Mouse (Mus musculus): ENCODE data around the gene Pigh.

DNA sequence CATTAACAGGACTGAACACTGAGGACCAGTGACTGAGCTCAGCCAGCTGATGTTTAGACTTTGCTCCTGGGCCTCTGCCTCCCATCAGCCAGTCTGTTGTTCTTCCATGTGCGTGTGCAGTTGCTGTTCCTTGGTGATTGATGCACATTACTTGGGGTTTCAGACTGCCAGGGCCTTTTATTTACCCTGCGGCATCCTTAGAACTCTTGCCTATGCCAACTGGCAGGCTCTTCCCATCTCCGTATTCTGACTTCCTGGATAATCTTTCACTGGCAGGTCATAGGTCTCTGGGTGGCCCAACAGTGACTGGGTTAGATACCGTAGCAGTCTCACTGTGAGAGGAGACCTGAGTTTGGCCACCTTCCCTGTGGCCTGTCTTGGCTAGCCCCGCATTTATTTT lies 21.9 kb downstream of the Pigh start:
- TF ChIP-seq CTCF (IDR thresholded peaks at IDR 0.05; ENCODE audit: low read depth, low read length) = no peak
- TF ChIP-seq POLR2A (IDR thresholded peaks at IDR 0.05; ENCODE audit: insufficient read depth, low read length) = no peak
- no peak for TF ChIP-seq EP300 (IDR thresholded peaks at IDR 0.05; ENCODE audit: insufficient read depth, low read depth, low read length)
